Mouse (Mus musculus) layer of hippocampus, postnatal 36 days (tissue): ENCODE measurements at regions not wholly inside any gene's neighbourhood (a gene's known extent, or its start where the extent isn't known, plus 50 kb on each side); places are given as distances from the start of the nearest gene placed in this dataset.
A peak's percentile ranks its signal among the peaks of the same experiment; 100 is the strongest.

Experiments
- DNase-seq, 2 experiments: peaks; one replicate each; pipeline ENCODE4 v3.0.0; 2022

DNA sequence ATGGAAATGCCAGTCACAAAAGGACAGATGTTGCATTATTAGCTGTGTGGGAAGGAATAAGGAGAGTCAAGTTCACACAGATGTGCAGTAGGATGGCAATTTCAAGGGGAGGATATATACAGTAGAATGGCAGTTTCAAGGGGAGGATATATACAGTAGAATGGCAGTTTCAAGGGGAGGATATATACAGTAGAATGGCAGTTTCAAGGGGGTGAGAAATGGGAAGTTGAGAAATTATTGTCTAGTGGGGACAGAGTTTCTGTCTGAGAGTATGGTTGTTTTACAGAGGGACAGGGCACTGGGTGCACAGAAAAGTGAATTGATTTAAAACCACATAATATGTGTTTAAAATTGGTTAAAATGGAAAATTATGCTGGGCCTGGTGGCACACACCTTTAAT is 54.8 kb upstream of the Scel start:
- DNase-seq, result no peak

DNA sequence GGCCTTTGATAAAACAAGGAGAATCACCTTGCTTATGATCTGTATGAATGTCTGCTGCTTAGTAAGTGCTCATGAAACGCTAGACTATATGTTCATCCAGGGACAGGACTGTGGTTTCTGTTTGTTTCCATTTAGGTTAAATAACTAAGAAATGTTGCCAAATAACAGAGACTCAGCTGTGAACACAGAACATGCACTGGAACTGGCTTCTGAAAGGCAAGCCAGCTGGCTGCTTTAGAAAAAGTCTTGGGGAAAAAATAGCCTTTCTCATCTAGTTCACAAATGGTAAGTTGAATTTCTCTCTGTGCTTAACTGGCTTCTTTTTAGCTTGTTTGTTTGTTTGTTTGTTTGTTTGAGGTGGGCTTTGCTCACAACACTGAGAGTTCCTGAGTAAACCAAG is 57.0 kb upstream of the Scel start:
- DNase-seq, result no peak

DNA sequence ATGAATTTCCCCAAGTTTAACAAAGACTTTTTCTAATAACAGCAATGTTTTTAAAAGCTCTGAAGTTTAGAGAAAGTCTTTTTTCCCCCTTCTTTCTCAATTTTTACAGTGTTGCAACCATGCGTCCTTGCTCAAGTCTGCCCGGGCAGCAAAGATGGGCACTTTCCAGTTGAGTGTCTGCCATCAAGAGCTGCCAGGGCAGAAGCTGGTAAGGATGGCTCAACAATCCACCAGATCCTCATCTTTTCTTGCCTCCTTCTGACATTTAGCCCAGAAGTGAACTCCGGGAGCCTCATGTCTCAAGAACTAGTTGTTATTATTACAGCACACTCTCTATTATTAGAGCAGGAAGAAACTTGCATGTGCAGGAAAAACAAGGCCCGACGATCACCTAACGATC is 62.4 kb upstream of the Scel start:
- no peak for DNase-seq

DNA sequence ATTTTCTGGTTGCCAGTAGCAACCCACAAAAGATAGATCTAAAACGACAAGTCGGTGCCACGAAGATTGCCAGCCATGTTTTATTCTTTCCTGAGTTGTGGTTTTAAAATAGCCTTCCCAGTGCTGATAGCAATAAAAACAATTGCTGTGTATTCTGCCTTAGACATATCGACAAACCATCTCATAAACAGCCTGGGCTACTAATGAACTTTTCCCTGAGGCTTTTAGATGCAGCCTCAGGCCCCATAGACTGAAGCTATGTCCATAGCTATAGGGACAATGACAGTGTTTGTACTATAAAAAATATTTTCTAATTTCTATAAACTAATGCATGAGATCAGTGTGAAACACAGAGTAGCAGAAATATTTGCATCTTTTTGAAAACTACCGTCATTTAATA is 63.7 kb upstream of the Scel start:
- no peak for DNase-seq

DNA sequence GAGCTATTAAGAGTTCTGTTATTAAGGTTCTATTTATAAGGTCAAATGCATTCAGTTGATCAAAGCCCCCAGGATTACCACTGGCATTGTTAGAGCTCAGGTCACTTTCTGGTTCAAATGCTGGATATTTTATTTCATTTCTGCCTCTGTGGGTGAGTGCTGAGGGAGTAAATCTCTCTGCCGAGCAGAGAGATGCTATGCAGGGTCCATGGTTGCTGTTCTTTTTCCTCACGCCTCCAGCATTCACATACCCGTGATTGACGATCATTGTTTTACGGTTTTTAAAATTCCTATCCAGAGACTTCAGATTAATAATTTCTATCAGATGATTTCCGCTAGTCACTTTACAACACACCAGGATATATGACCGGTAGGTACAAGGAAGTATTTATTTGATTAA is 64.1 kb upstream of the Scel start:
- DNase-seq, result no peak

DNA sequence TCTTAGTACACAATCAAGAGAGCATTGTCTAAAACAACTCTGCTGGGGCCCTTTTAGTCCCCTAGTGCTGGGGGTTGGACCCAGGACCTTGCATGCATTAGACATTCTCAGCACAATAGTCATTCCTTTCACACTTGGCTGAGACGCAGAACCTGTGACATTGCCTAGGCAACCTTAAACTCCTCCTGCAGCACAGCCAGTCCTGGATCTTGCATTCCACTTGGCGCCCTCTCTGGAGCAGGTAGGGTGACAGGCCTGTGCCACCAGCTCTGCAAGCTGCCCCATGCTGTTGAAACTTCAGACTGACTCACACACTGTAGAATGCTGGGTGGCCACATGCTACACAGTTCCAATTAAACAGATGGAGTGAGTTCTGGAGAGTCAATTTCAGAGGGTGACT is 66.5 kb upstream of the Scel start:
- DNase-seq, result peak in 1 of 2 experiments; percentile 48

DNA sequence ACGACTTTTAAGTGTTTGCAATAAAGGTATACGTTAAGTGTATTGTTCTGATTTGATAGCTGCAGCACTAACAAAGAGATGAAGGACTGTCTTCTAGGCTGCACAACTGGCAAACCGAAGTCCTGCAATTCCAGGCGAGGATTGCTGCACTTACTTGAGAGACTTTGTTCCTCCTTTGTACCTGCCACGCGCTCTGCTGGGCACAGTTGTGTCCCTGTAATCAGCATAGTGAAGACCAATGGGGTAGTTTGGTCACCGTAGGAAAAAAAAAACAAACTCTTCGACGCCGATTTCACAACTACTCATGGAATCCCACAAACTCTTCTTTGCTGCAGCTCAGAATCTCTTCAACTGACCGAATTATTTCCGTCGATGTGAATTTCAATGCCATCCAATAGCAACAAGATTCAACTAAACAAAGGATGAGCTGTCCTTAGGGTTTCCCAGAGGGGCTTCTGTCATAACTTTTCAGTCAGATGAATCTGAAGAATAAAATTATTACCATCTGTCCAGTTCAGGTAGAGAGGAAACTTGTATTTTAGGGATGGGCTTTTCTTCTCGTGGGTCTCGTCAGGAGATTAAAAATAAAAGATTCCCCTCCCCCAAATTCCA is 71.6 kb upstream of the Scel start:
- DNase-seq, result no peak

DNA sequence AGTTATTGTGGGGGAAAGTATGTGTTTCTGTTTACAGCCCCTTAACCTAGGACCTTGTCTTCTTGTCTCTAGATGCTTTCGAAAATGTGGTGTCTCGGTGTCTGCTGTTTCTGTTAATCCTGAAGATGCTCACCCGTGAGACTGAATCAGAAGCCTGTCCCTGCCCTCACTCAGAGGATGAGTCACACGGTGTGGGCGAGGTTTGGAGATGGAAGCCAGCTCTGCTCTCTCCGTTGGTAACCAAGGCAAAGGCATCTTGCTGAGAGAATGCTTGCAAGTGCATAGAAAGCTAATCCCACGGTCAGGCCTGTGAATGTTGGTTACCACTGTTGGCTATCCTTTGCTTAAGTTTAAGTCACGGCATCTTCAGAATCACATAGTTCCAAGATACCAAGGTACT is 72.9 kb upstream of the Scel start:
- DNase-seq, result peak; percentile 46 to 55

DNA sequence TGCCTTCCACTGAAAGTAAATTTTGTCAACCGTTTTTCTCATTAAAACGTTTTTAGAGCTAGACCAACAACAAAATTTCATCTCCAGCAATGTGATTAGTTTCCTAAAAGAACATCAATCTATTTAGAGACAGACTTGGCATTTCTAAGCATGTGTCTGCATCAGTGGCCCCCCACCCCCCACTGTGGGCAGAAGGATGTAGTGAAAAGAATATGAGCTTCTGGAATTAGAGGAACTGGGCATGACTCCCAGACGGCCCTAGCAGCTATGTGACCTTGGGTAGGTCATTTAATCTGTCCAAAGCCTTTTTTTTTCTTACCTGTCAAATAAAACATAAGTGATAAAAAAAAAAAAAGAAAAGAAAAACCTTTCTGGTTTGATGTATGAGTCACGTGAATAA is 78.9 kb upstream of the Scel start:
- DNase-seq, result no peak

DNA sequence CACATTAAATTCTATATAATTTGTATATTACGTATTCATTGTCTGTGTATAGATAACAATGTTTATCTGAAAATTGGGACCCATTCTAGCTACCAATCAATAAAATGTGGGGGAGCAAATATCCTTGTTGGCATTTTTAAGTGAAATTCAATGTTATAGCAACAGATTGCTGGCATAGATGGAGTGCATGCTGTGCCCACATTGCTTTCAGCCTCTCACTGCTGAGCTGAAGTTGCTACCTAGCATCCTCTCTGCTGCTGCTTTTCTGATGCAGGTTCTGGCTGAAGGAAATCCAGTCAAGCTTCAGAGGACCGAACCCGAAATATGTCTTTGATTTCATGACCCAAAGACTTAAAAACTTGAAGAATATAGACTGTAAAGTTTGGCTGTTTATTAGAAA is 80.0 kb upstream of the Scel start:
- DNase-seq, result no peak

DNA sequence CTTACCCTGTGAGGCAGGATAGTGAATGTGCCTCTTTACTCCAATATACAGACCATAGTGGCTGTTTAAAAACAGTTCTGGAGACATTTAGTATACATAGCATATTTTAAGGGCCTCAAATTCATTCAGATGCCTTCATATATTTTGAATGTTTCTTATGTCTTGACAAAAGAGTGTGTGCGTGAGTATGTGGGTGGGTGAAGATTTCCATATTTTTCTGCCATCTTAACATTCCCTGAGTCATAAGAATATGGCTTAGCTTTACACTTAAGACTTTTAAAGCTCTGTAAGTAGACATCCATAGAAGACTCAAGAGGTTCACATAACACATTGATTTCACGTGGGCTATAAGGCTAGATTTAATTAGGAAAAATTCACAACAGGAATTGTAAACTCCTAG is 81.3 kb upstream of the Mycbp2 start:
- no peak for DNase-seq

DNA sequence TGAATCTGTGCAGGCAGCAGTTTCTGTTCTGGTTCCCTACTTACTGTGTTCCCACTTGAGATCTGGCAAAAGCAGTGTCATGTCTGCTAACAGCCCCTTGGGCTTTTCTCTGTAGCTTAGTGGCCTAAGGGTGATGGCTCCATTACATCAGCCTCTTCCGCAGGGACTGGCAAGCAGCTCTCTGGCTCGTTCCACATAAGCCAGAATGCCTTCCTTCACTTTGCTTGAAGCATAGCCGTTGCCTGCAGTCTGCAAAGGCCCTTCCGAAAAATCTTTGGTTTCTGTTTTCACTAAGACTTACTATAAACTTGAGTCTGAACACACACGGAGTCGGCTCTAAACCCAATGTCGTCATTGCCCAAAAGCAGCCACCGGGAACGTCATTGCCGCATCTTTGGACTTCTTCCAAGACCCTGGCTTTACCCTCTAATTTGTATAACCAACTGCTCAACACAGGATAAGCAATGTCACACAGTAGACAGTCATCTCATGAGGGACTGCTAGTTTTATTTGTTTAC is 74.8 kb upstream of the Mycbp2 start:
- no peak for DNase-seq

DNA sequence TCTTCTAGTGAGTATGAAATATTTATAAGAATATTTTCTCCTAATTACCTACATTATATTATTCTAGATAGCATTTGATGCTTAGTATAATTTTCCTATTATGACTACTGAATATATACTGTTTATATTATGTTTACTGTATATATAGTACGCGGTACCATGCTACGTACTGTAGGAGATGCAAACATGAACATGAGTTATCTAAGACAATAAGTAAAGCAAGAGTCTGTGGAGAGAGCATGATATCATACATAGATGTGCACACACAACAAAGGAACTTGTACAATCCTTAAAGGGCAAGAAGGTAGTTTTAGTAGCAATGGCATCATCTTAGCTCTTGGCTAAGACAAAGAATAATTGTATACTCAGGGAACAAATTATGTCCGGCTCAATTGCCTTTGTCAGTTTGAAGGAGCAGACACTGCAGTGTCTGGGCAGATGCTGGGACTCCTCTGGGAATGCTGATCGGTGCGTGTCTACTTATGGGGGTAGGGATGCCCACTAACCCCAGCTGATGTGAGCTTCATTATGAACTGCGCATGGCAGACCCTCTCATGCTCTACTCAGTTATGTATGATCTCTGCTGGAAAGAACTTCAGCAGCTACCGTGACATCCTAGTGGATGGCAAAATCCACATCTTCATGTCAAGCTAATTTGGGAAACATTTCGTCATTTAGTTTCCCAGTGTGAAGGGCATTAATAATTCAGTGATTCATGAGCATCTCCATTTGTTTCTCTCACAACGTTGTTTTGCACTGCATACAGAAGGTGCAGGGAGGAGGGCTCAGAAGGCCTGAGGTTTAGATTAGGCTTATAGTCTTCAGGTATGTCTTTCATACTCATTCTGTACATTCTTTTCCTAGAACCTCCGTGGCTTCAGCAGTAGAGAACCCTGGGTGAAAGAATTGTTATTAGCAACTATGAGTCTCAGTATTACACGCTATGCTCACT is 70.8 kb upstream of the Mycbp2 start:
- DNase-seq, result no peak

DNA sequence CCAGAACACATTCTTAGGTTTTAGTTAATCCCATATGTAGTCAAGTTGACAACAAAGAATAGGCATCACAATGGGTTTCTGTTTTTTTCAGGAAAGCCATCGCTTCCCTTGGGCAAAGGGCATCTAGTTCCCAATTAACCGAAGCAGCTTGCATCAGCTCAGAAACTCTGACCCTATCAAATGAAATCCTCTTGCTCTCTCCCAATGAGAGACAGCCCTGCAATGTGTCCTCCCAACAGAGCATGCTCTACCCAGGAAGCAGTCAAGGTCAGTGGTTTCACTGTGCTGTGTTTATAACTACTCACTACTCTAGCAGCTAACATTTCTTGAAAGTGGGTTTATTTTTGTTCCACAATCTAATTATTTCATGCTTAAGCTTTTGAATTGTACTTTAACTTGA is 58.0 kb upstream of the Mycbp2 start:
- DNase-seq, result no peak

DNA sequence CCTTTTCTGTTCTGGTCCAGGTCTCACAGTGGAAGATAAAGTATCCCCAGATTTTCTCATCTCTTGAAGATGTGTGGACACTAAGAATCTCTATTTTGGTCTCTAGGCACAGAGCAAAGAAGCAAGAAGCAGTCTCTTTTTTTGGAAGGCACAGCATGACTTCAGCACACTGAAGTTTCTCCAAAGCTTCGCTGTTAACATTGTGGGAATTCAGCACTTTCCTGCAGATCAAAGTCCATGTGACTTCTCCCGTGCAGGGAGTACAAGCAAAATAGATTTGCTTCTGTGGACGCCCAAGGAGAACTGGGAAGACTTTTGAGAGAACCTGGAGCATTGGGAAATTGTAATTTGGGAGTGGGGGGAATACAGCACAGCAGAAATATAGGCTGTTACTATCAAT is 56.4 kb upstream of the Mycbp2 start:
- DNase-seq, result no peak

DNA sequence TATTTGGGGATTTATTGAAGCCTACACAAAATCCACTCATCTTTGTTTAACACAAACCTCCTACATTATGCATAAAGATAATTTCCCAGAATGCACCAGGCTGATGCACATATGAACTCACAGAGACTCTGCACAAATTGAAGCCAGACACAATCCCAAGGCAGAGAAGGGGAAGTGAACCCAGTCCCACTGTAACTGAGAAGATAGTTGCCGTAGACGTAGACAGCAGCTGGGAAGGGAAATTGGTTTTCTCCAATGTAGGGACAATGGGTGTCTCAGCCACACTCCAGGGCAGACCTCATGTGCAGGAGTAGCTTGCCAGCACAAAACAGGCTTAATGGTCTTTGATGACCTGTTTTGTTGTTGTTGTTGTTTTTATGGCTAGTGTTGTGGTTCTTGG is 55.4 kb upstream of the Mycbp2 start:
- DNase-seq, result no peak

DNA sequence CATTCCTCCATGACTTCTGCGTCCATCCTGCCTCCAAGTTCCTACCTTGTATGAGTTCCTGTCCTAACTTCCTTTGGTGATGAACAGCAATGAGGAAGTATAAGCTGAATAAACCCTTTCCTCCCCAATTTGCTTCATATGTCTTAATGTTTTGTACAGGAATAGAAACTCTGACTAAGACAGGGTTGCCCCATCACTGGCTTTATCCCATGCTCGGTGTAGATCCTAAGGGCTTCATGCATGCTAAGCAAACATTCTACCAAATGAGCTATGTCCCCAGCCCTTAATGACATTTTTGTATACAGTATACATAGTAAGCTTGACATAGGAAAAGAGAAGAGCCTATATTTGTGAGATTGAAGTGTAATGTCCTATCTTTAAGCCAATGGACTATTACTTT is 54.7 kb upstream of the Mycbp2 start:
- DNase-seq, result no peak

DNA sequence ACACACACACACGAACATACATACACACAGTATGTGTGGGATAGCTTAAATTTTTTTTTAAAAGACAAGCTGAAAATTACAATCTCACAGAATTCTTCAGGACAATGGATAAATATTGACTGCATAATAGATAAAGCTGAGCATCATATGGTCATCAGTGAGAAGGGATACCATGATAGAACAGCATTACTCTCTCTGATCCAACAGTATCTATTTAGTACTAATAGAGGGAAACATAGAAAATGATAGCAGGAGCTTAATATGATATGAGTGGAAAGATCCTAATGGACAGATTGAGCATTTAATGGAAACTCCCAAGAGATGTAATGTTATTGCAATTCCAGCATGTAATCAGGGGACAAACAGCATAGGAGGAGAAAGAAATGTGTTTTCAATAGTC is 51.8 kb upstream of the Mycbp2 start:
- DNase-seq, result no peak
